Mouse (Mus musculus): ENCODE measurements around the gene Shank2.

Gene Shank2

GRCm38 (mm10) chr7:144105952-144106351 lies 104.2 kb downstream of the Shank2 start:
- no peak for DNase-seq (ENCODE audit: low read depth, low spot score)

DNA sequence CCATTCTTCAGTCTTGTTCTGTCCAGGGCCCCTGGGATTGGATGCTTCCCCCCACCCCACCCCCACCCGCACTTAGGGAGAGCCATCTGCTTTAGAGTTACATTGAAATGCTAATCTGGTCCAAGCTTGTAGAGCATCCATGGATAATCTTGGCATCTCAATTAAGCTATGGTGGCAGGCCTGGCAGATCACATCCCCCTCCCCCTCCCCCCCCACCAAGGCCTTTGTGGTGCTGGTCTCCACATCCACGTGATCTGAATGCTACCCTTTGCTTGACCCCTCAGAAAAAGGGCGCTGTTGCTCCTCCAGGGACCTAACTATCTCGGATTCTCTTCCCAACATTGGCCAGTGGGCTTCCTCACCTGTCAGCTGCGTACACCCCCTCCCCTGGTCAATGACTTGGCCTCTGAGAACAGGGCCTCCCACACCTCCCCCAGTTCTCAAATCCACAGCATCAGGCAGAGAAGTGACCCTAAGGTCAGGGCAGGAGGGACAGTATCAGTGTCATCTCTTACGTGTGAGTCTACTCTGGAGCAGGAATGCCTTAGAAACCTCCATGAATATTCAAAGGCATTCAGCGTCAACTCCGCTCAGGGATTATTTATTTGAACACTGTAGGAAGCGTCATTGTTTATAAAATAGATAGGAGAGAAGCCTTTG lies 104.8 kb downstream of the Shank2 start:
- no peak for DNase-seq (ENCODE audit: low read depth, low spot score)

DNA sequence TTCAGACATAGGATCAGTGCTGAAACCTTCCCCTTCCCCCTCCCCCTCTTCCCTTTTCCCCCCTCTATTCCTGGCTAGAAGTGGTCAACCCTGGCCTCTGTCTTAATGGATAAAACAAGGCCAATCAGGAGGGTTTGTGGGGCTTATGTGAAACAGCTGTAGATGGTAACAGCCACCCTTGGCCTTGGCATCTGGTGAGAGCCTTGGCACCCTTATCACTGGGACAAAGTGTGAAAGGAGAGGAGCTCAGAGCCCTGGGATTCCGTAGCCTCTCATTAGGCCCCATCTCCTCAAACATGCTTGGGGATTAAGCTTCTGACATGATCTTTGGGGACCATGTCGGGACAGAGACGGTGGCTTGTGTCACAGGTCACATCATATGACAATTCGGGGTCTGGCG lies 106.4 kb downstream of the Shank2 start:
- no peak for DNase-seq (ENCODE audit: low read depth, low spot score)

- DNase-seq (ENCODE audit: low read depth, low spot score), result peak; percentile 61
Observed at GRCm38 (mm10) chr7:144111026-144111604, 109.4 kb downstream of the Shank2 start.

- no peak for DNase-seq (ENCODE audit: low read depth, low spot score)
Observed at GRCm38 (mm10) chr7:144111981-144112380, 110.3 kb downstream of the Shank2 start.

DNA sequence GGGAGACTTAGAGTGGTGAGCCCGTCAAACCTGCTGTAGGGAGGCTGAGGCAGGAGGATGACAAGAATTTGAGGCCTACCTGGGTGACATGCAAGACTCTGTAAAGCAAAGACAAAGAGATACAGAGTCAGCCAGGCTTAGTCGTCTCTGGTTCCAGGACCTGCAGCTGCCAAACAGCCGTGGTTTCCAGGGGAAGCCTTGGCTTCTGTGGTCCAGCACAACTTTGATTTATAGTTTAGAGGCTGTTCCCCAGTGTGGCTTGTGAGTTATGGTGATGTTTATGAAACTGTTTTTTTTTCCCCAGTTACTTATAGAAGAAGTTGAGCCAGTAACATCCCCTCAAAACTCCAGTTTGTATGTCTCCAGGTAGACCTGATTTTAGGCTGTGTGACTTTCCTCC lies 112.5 kb downstream of the Shank2 start:
- no peak for DNase-seq (ENCODE audit: low read depth, low spot score)

- no peak for DNase-seq (ENCODE audit: low read depth, low spot score)
Observed at GRCm38 (mm10) chr7:144119562-144119961, 117.8 kb downstream of the Shank2 start.

- DNase-seq (ENCODE audit: low read depth, low spot score), result no peak
Observed at GRCm38 (mm10) chr7:144132699-144133387, 131.1 kb downstream of the Shank2 start.

DNA sequence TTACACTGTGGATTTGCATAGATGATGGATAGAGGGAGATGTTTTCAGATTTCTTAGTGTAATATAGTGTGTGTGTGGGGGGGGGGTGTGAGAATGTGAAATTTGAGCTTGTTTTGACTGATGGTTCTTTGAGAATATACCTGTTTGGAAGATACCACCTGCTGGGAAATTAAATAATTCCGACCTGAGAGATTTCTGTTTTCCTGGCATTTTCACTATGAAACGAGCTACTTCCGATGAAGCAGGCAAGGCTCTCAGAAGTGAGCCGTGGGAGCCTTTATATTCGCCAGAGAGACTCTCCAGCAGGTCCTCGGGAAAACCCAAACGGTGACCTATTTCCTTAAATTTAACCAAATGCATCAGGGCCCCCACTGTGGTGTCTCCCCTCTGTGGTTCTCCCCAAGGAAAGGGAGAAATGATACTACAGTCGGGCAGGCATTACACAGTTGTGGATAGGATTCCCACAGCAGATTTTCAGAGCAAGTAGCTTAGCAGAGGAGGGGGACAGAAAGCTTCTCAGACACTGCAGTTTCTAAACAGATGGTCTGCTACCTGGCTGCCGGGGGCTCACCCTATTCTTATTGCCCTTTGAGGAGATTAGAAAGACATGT lies 131.8 kb downstream of the Shank2 start:
- DNase-seq (ENCODE audit: low read depth, low spot score), result no peak

DNA sequence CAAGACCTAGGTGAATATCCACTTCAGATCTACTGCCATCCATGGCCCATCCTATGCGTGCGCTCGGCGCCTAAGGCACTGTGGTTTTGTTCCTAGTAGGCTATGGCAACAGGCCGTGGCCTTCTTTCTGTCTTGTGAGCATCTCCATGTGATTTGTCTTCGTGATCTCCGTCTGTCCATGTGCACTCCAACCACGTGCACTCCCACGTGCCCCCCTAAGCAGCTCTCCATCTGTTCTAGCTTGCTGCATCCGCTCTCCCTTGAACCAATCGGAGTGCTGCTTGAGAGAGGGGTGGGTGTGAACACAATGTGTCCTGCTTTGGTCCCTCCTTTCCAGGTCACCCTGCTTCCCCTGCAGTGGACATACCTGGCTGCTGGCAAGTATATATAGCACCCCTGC lies 133.0 kb downstream of the Shank2 start:
- DNase-seq (ENCODE audit: low read depth, low spot score), result no peak

DNA sequence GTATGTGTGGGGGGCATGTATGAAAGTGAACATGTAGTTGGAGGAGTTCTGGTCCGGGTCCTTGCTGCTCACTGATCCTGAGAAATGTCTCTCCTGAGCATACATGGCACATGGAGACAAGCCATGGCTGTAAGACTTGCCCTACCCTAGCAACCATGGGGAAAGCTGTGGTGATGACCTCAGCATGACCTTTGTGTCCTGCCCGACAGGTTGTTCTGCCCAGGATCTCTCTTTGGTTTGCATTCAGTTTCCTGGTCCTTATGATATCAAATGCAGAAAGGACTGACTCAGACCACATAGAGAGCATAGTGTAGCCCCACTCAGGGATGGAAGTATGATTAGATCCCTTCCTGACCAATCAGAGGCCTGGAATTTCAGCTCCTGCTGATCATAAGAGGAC lies 136.1 kb downstream of the Shank2 start:
- DNase-seq (ENCODE audit: low read depth, low spot score), result no peak

GRCm38 (mm10) chr7:144138476-144138875 lies 136.7 kb downstream of the Shank2 start:
- no peak for DNase-seq (ENCODE audit: low read depth, low spot score)

GRCm38 (mm10) chr7:144139691-144140090 lies 138.0 kb downstream of the Shank2 start:
- no peak for DNase-seq (ENCODE audit: low read depth, low spot score)

GRCm38 (mm10) chr7:144140470-144140869 lies 138.7 kb downstream of the Shank2 start:
- no peak for DNase-seq (ENCODE audit: low read depth, low spot score)

GRCm38 (mm10) chr7:144142036-144142435 lies 140.3 kb downstream of the Shank2 start:
- no peak for DNase-seq (ENCODE audit: low read depth, low spot score)

DNA sequence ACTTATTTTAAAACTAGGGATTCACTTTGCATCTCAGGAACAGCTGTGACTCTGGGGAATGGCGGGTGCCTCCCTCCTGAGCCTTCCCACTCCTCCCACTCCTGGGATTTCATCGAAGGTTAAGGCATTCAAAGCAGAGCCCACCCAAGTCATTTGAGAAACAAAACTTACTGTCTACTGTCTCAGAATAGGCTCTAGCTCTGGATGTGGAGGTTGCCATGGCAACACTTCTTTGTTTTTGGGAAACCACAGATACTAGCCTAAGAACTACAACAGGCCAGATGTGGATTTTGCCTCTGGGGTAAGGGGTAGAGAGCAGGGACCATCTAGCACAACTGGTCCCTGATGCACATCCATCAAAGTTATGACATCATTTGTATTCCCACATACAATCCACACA lies 142.2 kb downstream of the Shank2 start:
- DNase-seq (ENCODE audit: low read depth, low spot score), result no peak

DNA sequence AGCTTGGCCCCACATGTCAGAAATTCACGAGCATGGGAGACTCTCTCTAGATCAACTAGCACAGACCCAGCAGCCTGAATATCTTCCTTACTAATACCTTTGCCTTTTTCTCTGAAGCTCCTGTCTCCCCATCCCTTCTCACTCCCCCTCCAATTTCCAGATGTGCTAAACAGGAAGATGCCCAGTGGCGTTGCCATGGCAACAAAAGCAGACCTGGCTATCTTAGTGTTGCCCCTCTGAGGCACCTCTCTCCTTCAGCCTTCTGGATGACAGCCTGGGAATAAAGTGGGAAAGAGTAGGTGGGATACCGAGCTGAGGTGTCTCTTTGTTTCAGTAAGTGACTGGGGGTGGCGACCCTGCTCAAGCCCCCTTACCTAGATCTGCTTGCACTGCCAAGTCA lies 146.4 kb downstream of the Shank2 start:
- DNase-seq (ENCODE audit: low read depth, low spot score), result no peak

DNA sequence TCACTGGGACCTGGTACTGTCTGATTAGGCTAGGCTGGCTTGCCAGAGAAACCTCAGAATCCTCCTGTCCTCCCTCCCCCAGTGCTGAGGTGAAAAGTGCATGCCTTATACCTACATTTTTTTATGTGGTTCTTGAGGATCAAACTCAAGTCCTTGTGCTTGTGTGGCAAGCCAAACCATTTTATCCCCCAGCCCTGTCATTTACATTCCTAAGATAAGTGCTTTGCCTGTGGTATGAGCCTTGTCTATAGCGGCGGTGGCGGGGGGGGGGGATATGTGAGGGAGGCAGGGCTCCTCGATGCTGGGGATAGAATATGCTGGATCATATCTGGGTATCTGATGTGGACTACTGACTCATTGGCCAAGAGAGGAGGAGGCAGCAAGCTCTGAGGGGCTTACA lies 151.4 kb downstream of the Shank2 start:
- no peak for DNase-seq (ENCODE audit: low read depth, low spot score)

DNA sequence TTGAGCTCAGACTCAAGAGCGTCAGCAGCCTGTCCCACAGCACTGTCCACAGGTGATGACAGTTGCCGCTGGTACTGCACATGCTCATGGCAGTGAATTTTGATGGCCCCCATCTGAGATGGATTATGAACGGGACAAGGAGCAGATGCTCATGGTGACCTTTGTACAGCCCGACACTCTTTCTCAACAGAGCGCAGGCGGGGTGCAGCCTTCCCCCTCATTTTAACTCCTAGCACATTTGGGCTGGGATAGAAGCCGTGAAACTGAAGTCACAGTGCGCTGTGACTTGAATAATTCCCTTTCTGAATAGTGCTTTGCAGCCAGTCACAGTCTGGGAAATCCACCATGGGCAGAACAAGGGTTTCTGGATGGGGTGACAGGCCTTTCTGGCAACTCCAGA lies 152.0 kb downstream of the Shank2 start:
- DNase-seq (ENCODE audit: low read depth, low spot score), result no peak

- no peak for DNase-seq (ENCODE audit: low read depth, low spot score)
Observed at GRCm38 (mm10) chr7:144157936-144158335, 156.2 kb downstream of the Shank2 start.

DNA sequence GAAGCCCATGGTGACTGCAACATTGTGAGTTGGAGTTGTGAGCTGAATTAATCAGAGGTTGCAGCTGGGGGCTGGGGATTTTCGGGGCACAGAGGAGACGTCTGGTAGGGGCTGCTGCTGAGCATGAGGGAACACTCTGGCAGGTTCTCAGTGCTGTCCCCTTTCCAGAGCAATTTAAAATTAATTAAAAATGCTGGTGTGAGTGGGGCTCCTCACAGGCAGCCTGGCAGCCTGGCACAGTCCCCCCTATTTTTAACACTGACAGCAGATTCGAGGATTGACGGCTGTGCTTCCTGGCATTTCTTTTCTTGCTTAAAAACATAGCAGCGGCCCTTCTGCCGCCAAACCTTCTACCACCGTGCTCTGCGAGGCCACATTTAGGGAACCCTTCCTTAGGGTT lies 157.8 kb downstream of the Shank2 start:
- no peak for DNase-seq (ENCODE audit: low read depth, low spot score)

GRCm38 (mm10) chr7:144160066-144160465 lies 158.3 kb downstream of the Shank2 start:
- DNase-seq (ENCODE audit: low read depth, low spot score), result no peak

Measured in retina, adult 2 months (tissue).